Mouse (Mus musculus): ENCODE measurements around the gene Ptges3l.
"Not testable (repeated sequence)": the region's sequence is repeated elsewhere in the genome, so short reads cannot be mapped to it uniquely, and the experiment has no call there.

Gene Ptges3l

DNA sequence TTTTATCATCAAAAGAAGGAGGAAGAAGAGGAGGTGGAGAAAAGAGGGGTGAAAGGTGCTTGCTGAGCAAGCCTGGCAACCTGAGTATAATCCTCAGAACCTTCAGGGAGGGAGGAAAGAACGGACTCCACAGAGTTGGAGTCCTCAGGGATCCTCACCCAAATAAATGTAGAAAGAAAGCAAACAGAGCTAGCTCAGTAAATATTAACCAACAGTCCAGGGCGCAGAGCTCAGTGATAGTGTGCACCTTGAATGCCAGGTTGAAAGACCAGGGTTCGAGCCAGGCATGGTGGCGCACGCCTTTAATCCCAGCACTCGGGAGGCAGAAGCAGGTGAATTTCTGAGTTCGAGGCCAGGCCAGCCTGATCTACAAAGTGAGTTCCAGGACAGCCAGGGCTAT, 30.5 kb upstream of the Ptges3l start:
- no peak for DNase-seq

DNA sequence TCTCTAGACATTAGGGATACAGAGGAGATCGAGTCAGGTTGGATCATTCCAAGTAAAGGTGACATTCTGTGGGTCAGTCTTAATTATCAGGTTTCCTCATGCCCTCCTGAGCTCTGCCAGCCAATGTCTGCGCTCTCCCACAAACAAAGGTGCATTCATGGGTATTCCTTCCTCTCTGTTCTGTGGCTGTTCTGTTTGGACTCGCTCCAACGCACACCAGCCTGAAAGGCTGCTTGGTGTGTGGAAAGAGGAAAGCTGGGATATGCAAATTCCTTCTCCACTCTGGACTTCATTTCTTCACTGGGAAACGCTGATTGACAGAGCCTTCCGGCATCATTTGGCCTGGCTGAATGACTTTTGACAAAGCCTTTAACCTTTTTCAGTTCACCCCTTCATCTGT, 29.6 kb upstream of the Ptges3l start:
- no peak for DNase-seq

DNA sequence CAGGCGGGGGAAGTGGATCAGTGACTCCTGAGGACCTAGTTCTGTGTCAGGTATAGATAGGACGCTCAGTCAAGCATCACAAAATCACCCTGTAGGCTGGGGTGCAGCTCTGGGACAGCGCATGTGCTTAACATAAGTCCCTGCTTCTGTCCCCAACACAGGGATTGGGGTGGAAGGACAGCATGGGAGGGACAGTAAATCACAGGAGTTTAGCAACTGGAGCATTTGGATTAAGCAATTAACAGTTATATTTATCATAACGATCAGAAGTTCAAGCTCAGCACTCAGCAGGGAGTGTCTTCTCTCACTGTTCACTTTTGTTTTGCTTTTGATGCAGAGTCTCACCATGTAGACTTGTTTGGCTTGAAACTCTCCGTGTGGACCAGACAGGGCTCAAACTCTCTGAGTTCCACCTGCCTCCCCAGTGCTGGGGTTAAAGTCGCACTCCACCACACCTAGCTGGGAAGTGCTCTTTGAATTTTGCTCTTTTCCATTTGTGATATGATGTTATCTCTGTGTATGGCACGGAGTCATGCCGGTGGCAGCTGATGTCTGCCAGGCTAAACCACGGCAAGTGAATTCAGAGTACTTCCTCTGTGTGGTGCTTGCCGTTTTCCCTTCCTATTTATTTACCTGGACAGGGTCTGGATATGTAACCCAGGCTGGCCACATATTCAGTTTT, 27.1 kb upstream of the Ptges3l start:
- DNase-seq: no peak

DNA sequence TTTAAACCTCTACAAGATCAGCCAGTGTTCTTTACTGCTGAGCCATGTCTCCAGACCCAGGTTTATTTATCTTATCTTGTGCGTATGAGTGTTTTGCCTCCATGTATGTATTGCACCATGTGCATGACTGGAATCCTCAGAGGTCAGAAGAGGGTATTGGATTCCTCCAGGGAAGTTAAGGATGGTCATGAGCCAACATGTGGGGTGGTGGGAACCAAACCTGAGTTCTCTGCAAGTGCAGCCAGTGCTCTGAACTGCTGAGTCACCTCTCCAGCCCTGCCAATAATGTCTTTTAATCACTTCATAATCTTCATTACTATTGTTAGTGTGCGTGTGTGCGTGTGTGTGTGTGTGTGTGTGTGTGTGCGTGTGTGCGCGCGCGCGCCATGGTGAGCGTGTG, 26.4 kb upstream of the Ptges3l start:
- DNase-seq: no peak

DNA sequence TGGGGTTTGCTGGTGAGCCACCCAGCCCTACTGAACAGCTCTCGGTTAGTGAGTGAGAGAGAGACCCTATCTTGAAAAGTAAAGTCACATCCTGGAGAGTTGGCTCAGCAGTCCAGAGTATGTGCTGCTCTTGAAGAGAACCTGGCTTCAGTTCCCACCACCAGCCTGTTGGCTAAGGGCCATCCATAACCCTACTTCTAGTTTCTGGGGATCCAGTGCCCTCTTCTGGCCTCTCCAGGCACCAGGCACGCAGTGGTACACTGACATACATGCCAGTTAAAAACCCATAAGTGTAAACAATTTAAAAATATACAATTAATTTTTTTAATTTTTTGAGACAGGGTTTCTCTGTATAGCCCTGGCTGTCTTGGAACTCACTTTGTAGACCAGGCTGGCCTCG, 25.3 kb upstream of the Ptges3l start:
- no peak for DNase-seq

DNA sequence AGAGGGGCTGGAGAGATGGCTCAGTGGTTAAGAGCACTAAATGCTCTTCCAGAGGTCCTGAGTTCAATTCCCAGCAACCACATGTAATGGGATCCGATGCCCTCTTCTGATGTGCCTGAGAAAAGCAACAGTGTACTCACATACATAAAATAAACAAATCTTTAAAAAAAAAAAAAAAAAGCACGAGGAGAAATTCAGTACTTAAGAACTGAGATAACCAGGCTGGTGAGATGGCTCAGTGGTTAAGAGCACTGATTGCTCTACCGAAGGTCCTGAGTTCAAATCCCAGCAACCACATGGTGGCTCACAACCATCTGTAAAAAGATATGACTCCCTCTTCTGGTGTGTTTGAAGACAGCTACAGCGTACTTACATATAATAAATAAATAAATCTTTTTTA, 24.5 kb upstream of the Ptges3l start:
- not testable (repeated sequence) for DNase-seq

DNA sequence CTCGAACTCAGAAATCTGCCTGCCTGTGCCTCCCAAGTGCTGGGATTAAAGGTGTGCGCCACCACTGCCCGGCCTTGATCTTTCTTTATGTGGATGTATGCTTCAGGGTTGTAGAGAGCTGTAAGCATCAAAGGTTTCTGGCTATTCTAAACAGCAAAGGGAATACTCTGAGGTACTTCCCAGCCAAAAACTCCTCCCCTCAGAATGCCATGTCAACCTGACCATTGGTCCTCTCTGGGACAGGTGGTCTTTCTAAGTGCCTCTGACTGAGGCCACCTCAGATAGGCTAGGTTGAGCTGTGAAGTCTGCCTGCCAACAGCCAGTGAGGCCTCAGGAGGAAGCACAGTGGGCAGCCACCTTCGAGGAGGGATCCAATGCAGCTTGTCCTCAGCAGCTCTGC, 23.8 kb upstream of the Ptges3l start:
- DNase-seq: no peak

DNA sequence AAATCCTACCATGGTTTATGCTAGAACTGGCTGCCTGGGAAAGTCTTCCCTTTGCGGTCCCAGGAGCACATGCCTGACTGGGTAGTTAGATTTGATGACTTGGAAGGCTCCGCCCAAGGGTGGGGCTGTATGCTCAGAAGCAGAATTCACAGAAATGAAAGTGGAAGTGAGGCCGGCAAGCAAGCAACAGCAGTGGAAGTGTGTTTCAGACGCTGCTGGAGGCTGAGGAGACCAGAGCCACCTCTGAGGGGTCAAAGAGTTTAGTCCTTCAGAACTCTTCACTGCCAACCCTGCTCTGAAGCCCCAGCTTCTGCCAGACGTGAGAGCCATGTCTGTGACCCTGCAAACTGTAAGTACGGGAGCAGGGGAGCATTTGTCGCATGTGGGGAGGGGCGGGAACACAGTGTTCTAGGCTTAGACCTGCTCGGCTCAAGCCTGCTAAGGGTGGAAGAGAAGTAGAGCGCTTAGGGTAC, 23.2 kb upstream of the Ptges3l start, which contains the start of gene Ifi35:
TSS of gene Ifi35 (plus strand) at position 134 of the 473 bp plus-strand sequence.
- peak; percentile 84 for DNase-seq

DNA sequence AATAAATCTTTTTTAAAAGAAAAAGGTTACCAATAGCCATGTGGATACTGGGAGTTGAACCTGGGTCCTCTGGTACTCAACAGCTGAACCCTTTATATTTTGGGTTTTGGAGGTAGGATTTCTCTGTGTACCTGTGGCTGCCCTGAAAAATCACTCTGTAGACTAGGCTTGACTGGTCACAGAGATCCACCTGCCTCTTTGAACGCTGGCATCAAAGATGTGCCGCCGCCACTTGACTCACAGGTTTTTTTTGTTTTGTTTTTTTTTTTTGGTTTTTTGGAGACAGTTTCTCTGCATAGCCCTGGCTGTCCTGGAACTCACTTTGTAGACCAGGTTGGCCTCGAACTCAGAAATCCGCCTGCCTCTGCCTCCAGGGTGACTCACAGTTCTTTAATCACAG, 22.7 kb upstream of the Ptges3l start:
- DNase-seq: no peak

DNA sequence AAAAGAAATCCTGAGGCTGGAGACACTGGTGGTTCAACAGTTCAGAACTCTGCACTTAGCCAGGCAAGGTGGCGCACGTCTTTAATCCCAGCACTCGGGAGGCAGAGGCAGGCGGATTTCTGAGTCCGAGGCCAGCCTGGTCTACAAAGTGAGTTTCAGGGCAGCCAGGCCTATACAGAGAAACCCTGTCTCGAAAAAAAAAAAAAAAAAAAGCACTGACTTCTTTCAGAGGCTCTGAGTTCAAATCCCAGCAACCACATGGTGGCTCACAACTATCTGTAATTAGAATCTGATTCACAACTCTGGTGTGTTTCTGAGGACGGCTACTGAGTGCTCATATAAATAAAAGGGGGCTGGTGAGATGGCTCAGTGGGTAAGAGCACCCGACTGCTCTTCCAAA, 21.7 kb upstream of the Ptges3l start:
- DNase-seq: not testable (repeated sequence)

DNA sequence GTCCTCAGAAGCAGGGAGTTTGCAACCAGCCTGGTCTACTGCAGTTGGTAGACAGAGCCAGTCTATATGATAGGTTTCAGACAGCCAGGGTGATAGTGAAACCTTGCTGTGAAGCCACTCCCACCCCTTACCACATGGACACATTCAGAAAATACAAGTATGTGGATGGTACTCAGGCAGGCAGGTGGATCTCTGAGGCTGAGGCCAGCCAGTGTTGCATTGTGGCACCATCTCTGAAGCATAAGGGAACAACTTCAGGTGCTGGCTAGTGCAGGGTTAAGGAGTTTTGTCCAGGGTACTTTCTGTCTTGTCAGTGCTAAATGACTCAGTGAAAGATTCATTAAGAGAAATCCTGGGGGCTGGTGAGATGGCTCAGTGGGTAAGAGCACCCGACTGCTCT, 21.2 kb upstream of the Ptges3l start:
- DNase-seq: no peak

DNA sequence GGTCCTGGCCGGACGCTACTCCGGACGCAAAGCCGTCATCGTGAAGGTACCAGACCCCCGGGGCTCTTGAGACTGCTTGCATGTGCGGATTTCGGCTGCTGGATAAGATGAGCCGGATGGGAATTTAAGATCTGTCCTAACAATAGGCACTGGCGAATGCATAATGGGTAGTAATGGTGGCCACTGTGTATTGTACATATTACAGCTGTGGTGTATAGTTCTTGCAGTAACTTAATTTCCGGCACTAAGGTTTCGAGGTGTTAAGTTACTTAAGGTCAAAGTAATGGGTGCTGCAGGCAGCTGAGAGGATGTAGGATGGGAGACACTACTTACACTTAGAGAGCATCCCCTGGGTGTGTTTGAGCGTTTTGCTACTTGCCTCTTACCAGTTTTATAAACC, 17.6 kb upstream of the Ptges3l start:
- DNase-seq: no peak

DNA sequence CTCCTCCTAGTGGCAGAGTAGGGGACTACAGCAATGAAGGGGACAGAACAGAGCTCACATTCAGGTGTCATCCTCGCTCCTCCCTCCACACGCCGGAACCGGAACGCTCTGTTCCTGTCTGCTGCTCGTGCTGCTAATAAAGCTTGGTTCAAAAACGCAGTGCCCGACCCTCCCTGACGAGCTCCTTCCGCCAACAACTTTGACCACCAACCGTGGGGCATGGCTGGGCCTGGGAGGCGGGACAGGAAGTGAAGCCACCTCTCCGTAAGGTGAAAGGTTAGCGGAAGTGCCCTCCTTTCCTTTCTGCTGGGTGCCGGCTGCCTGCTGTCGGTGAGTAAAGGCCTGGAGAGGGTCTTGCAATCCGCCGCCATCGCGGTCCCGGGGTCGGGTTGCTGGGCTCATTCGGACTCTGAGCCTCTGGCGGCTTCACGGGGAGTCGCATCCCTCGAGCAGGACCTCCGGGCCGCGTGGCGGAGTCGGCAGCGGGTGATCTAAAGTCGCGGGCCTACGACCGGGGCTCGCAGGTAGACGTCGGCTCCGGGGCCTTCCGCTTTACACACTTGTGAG, 17.1 kb upstream of the Ptges3l start, which contains the start of gene Rpl27:
TSS of gene Rpl27 (plus strand) at position 172 of the 567 bp plus-strand sequence.
- DNase-seq: peak; percentile 95

DNA sequence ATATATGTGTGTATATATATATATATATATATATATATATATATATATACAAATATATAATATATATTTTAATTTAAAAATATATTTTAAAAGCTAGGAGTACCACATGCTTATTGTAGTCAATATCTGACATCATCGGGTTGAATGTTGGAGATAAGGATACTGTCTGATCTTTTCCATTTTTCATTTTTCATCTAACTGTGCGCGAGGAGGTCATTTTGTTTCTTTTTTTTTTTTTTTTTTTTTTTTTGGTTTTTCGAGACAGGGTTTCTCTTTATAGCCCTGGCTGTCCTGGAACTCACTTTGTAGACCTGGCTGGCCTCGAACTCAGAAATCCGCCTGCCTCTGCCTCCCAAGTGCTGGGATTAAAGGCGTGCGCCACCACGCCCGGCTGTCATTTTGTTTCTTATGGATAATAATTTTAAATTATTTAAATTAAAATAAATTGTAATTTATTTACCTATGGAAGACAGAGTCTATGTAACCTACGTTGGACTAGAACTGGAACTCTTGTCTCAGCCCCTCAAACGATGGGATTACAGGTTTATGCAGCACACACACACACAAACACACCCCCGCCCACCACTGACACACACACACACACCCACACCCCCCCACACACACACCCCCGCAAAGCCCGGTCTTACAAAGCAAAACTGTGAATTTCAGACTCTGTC, 16.5 kb upstream of the Ptges3l start:
- DNase-seq: not testable (repeated sequence)

DNA sequence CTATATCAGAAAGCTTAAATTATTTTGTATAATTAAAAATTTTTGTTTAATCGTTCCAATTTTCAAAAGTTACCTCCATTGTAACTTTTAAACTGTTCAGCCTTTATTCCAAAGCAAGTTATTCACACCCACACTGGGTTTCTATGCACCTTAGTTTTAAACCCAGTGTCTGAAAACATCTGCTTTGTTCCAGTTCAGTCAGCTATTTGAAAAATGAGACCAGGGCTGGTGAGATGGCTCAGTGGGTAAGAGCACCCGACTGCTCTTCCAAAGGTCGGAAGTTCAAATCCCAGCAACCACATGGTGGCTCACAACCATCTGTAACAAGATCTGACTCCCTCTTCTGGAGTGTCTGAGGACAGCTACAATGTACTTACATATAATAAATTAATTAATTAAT, 12.9 kb upstream of the Ptges3l start:
- DNase-seq: not testable (repeated sequence)

DNA sequence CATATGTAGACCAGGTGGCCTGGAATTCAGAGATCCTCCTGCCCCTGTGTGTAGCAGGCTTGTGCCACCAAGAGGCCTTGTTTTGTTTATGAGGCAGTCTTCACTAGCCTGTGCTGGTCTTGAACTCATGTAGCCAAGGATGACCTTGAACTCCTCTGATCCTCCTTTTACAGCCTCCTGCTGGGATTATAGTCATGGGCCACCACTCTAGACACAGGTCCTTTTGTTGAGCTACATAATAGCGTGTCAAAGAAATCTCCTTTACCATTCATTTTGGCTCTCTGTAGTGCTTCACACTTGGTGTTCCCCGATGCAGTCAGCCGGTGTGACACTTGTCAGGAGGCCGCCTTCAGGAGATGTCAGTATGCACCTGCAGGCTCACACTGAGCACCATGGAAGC, 11.8 kb upstream of the Ptges3l start:
- DNase-seq: no peak

DNA sequence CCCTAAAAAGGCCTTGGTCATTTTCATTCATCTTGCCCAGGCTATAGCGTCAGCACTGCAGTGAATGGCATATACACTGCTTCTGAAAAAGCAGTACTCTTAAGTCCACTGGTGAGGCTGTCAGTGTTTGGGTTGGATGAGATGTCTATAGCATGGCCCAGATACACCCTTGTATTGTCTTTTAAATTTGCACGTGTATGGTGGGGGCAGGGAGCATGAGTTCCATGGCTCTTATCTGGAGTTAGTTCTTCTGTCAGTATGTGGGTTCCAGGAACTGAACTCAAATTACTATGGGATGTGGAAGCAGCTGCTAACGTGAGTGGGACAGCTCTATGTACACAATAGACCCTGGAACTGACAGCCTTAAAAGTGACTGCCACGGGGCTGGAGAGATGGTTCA, 10.7 kb upstream of the Ptges3l start:
- no peak for DNase-seq

DNA sequence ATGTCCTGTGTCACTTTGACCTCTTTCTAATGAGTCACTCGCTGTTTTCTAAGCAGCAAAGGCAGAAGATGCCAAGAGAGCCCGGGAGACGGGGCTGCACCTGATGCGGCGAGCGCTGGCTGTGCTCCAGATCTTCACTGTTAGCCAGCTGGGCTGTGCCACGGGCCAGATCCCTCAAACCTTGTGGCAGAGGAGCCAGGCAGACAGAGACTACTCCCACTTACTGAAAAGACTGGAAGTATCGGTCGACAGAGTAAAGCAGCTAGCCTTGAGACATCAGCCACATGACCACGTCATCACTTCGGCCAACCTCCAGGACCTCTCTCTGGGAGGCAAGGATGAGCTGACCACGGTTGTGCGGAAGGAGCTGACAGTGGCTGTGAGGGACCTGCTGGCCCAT, 8.3 kb upstream of the Ptges3l start:
- no peak for DNase-seq

DNA sequence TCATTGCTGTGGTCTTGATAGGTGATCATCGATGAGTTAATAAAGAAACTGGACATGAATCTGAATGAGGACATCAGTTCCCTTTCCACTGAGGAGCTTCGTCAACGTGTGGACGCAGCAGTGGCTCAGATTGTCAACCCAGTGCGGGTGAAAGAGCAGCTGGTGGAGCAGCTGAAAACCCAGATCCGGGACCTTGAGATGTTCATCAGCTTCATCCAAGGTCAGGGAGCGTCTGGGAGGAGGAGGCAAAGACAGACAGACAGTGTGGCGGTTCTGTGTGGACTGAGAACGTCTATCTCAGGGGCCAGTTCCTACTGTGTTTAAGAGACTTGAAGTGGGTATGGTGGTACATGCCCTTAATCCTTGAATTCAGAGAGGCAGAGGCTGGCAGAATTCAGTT, 6.2 kb upstream of the Ptges3l start:
- no peak for DNase-seq

DNA sequence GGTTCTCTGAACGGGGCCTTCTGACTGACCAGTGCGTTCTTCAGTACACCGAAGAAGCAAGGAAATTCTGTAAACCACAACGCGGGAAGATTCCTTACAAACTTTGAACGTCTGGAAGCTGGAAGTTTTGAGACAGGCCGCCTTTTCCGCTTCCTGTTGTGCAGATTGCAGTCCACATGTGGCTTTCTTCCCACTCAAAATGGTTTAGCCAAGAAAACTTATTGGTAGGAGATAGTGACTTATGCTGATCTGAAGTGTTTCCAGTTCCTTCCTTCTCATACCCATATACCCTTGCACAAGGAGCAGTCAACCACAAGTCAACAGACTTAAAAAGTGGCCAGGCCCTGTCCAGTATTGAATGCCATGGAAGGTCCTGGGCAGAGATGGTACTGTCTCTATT, 1.0 kb upstream of the Ptges3l start:
- no peak for DNase-seq

DNA sequence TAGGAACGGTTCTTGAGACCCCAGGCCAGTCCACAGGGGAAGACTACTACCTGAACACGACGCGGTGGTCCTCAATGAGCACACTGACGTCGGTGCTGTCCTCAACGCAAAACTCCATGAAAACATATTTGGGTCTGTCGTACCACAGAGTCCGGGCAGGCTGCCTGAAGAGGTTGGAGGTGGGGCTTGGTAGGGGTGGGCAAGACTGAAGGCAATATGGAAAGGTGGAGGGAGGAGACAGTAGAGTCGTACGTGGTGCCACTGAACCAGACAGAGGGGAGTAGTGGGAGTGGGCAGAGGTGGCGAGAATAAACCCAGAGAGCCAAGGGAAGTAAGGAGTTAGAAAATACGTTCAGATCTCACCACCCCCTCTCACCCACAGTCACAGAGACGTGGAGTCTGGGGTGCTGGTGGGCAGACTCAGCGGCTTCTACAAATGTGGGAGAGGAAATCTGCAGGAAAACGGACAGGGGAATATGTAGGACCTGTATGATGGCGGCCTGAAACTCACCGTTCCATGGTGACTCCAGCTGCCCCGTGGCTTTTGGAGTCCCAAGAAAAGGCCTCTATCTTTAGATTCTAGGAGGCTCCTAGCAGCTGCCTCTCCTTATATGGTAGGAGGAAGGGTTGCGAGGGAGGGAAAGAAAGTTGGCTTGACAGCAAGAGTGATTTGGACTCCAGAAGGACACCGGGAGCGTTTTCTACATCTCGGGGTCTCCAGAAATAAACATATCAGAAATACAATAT, 855 bp downstream of the Ptges3l start, which contains the start of gene Gm27029:
TSS of gene Gm27029 (minus strand) at position 692 of the 747 bp plus-strand sequence.
- peak; percentile 29 for DNase-seq

DNA sequence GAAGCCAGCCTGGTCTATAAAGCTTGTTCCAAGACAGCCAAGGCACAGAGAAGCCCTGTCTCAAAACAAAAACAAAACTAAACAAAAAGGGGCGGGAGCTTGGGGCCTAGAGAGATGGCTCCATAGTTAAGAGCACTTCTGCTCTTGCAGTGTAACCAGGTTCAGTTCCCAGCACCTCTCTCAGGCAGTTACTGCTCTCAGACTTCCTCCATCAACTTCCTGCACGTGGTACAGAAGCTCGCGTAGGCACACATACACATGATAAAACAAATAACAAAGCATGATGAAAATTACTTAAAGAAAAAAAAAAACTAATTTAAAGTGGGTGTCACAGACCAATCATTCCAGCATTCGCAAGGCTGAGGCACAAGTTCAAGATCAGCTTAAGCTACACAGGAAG, 5.0 kb downstream of the Ptges3l start:
- DNase-seq: no peak

DNA sequence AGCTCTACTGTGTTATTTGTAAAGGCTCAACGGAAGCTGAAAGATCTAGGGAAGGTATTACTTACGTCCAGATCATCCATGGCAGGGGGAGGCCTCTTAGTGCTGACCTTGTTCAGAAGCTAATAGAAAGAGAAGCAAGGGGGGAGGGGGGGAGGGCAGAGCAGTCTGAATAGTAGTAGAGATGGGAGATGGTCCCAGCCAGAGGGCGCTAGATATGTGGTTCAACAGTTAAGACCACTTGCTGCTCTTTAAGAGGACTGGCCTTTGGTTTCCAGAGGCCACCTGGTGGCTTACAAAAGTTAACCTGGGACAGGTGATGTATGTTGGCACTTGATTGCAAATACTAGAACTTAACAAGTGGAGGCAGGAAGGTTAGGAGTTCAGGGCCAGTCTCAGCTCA, 5.5 kb downstream of the Ptges3l start:
- DNase-seq: no peak
